Comparison of ENCODE assay signal across 9 mouse cellular contexts in the genomic region with DNA sequence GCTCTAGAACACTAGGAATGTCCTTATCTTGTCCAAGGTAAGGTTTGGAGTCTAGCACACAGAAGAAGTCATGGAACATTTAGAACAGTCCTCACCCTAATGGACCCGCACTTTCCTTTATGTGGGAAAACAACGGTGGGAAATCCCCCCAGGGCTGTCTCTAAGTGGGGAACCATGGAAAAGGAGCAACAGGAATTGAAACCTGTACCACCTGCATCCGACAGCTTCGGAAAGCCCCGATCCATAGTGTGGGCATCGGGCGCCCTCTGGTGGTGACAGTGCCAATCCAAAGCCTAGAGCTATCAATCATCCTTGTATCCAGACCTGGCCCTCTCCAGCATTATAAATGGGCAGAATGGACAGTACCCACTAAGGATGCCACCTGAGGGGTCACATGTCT.
DNase-seq lines count a peak whose midpoint lies in the region; ATAC-seq and TF ChIP-seq lines count a peak whose summit lies in the region.
"Had no signal": no experiment of that assay in that cellular context is flagged by ENCODE, and none has a peak within 500 bp of the region (broad histone marks: within the 10 kb centered on the region; RNA-seq: fewer than 3 reads in every experiment).

No protein-coding gene starts in this region.

- no peak for ATAC-seq in embryonic facial prominence, embryonic 11.5 days (replicated peaks; ENCODE audit: insufficient number of reproducible peaks, low FRiP score, low TSS enrichment, low read depth)

- no peaks in the 10 kb centered on the region for H3K9me3 ChIP-seq in E14TG2a.4 (ENCODE audit: low read length)
- H3K9me3 ChIP-seq in embryonic facial prominence, embryonic 11.5 days (replicated peaks; ENCODE audit: control insufficient read depth, low read length): no peaks in the 10 kb centered on the region
- no peaks in the 10 kb centered on the region for H3K9me3 ChIP-seq in heart, embryonic 10.5 days
- H3K9me3 ChIP-seq: limb, embryonic 15.5 days had no signal

- H3K4me3 ChIP-seq in E14TG2a.4 (replicated peaks; ENCODE audit: low read length): no peak overlapping the region
- H3K4me3 ChIP-seq in embryonic facial prominence, embryonic 11.5 days (ENCODE audit: low read depth, low read length): no peak overlapping the region
- H3K4me3 ChIP-seq in heart, embryonic 10.5 days: no peak overlapping the region
- H3K4me3 ChIP-seq: limb, embryonic 15.5 days had no signal

- TF ChIP-seq CTCF in E14TG2a.4 (conservative IDR thresholded peaks at IDR 0.05; ENCODE audit: low read length): peak; percentile 76

- H3K4me1 ChIP-seq in E14TG2a.4 (replicated peaks; ENCODE audit: low read depth, low read length): peaks cover 16% of the 10 kb centered on the region
- no peaks in the 10 kb centered on the region for H3K4me1 ChIP-seq in embryonic facial prominence, embryonic 11.5 days (ENCODE audit: control insufficient read depth, insufficient read depth, low read length)
- peaks cover 3% of the 10 kb centered on the region; the same call in 1 of the 2 replicates for H3K4me1 ChIP-seq in heart, embryonic 10.5 days

- 4% methylated on average over 7 of the region's 7 CpGs for WGBS in embryonic facial prominence, embryonic 11.5 days
- 10% methylated on average over 7 of the region's 7 CpGs for WGBS in heart, embryonic 10.5 days

- H3K27me3 ChIP-seq in E14TG2a.4 (ENCODE audit: insufficient read depth, low read length): peaks cover 11% of the 10 kb centered on the region
- no peaks in the 10 kb centered on the region for H3K27me3 ChIP-seq in embryonic facial prominence, embryonic 11.5 days (ENCODE audit: control insufficient read depth, insufficient read depth, low read length)
- H3K27me3 ChIP-seq in heart, embryonic 10.5 days (ENCODE audit: insufficient read depth, poor library complexity, severe bottlenecking): peaks cover 18% of the 10 kb centered on the region; the same call in 1 of the 2 replicates

- no peaks in the 10 kb centered on the region for H3K36me3 ChIP-seq in E14TG2a.4 (ENCODE audit: insufficient read depth, low read length)
- no peaks in the 10 kb centered on the region for H3K36me3 ChIP-seq in embryonic facial prominence, embryonic 11.5 days (replicated peaks; ENCODE audit: control insufficient read depth, insufficient read depth, low read depth, low read length)
- no peaks in the 10 kb centered on the region for H3K36me3 ChIP-seq in heart, embryonic 10.5 days
- H3K36me3 ChIP-seq: limb, embryonic 15.5 days had no signal

- DNase-seq in adrenal gland, postnatal 4 days (ENCODE audit: low spot score in 2 of 2): peak; percentile 50 to 67
- DNase-seq in embryonic facial prominence, embryonic 11.5 days (ENCODE audit: low spot score): peak; percentile 87
- DNase-seq in heart, embryonic 10.5 days (ENCODE audit: low spot score): peak; percentile 86
- peak; percentile 62 for DNase-seq in layer of hippocampus, adult 9-10 months (ENCODE audit: low spot score)
- peak; percentile 84 for DNase-seq in lung, postnatal 36 days
- DNase-seq in right cerebral cortex, adult 18-20 months: peak; percentile 67
- peak; percentile 64 to 76 for DNase-seq in urinary bladder, adult 18-20 months (ENCODE audit: low spot score in 2 of 2)

- no peak overlapping the region for H3K27ac ChIP-seq in embryonic facial prominence, embryonic 11.5 days (replicated peaks; ENCODE audit: low read depth, low read length)
- no peak overlapping the region for H3K27ac ChIP-seq in heart, embryonic 10.5 days
- H3K27ac ChIP-seq: limb, embryonic 15.5 days had no signal

- no peak overlapping the region for H3K4me2 ChIP-seq in embryonic facial prominence, embryonic 11.5 days (ENCODE audit: low read depth, low read length)
- H3K4me2 ChIP-seq: limb, embryonic 15.5 days had no signal

- no peak overlapping the region for H3K9ac ChIP-seq in embryonic facial prominence, embryonic 11.5 days (replicated peaks; ENCODE audit: low read length)
- H3K9ac ChIP-seq: limb, embryonic 15.5 days had no signal
